Mouse (Mus musculus): ENCODE results near the gene B3gat1. TPM values are rescaled to one million over a fixed set of nuclear protein-coding genes. Genes with fewer than 3 reads are reported as not detected.

B3gat1 gene
- total RNA-seq, 2 experiments from 2014 or later = 1.3 to 3.0 TPM

DNA sequence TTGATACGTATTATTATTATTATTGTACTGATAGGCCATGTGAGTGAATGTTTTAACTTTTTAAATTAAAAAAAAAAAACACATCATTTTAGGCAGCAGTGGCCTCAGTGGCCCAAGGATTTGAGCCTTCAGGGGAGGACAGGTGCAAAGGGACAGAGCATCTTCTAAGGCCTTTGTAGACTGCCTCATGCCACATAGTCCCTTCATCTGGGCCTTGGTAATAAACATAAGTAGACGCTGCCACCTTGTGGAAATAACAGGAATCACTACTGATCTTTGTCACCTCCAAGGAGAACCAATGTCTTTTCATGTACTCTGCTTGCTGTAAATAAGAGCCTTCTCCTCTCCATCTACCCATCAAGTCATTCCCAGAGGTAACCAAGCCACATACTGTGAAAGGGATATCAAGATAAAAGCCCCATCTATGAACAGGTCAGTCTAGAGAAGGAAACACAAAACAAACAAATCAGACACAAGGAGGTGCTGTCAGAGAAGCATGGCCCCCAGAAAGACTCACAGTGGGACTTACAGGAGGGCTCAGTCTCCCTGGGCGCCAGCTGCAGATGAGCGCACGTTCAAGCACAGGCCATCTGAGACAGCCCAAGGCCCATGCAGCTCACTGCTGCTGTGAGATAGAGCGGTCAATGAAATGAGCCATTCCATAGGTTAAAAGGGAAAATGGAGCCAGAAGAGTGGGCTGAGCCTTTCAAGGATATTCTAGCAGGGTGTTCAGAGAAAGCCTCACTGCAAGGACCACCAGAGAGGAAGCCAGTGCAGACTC is 42.8 kb downstream of the B3gat1 start:
- DNase-seq = peak; percentile 57

DNA sequence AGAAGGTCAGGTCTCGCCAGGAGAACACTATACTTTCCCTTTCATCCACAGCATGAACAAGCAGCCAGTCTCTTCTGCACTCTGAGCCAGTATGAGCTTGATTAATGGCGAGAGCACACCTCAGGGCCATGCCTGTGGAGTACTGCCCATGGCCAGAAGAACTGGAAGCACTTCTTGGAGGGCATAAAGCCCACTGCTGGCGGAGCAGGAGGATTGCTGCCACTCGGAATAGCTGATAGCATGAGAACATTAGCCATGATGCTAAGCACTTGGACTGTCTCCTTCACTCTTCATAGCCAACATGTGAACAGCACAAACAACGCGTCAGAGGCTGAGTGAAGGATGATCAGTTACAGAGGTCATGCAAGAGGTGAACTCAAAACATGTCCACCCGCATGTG is 44.9 kb downstream of the B3gat1 start:
- no peak for DNase-seq

DNA sequence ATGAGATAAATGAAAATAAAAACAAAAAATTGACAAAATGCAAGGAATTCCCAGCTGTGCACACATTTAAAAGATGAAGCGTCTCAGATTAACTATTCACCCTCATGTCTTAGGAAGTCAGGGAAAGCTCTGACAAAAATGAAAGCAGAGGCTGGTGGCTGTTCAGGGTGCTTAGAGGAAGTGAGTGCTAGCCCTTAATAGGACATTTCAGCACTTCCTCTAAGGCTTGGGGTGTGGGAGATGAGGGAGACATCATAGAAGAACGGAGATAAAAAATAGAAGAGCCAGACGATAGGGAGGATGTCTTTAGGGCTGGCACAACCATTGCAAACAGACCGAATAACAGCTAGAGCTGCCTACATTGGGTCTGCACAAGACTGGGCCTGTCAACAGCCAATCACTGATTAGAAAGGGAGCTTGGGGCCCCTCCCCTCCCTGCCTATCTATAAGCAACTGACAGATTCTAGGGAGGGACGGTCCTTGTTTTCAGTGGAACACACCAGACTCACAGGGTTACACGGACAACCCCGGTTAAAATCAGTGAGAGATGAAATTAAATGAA is 50.0 kb downstream of the B3gat1 start:
- DNase-seq = no peak

DNA sequence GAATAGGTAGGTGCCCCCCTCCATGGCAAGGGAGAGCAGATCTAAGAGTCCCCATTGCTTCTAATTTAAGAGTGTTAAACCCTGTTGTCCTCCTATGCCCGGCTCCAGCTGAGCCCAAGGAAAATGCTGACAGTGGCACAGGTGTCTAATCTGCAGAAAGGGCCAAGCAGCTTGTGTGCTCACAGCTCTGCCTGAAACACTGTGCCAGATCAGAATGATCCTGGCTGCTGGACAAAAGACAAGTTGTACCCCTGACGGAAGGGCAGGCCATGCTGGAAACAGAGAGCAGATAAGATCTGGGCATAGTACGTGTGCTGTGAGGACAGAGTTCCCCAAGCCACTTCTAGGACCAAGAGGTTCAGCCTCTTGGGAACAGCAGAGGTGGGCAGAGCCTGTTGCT is 59.3 kb downstream of the B3gat1 start:
- DNase-seq = no peak

DNA sequence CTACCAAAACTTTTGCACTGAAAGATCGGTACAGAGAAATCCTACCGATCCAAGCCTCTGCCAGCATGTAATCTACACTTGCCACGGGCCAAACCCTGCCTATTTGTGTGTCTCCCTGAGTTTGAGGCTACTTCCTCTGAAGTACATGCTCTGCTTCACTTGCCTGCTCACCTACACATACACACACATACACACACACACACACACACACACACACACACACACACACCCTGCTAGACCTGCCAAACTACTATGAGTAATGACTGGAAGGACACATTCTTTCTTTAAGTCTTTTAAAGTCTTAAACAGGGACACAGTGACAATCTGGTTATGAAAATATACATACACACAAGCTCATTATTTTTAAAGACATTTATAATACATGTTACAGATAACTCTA is 64.7 kb downstream of the B3gat1 start:
- DNase-seq = no peak

DNA sequence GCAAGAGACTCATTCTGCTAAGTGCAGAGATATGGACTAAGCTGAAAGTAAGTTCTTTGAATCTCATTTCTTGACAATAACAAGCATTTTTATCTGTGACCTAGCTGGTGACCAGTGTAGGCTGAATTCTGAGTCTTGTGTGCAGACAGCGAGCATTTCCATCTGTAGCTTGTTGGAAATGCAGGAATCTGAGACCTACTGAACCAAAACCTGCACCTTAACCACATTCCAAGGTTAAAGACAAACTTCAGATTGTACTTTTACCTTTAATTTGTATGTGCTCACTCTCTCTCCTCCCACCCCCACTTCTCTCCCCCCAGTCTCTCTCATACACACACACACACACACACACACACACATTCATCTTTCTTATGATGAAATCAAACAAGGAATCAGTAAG is 65.2 kb downstream of the B3gat1 start:
- DNase-seq = no peak

DNA sequence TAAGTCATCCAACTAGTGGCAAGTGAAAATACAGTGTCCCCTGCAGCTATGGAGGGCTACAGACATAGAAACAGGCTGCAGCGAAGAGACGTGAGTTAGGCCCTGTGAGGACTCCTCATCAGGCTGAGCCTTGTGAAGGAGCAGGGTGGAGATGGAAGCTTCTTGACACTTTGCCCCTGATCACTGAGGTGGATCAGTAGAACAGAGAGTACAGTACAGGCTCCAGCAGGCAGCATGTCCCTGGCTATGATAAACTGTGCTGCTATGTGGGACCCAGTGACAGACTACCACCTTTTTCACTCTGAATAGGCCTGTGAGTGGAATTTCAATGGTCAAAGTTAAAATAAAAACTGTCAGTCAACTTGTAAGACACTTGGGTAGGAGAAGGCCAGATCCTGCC is 66.8 kb downstream of the B3gat1 start:
- no peak for DNase-seq

DNA sequence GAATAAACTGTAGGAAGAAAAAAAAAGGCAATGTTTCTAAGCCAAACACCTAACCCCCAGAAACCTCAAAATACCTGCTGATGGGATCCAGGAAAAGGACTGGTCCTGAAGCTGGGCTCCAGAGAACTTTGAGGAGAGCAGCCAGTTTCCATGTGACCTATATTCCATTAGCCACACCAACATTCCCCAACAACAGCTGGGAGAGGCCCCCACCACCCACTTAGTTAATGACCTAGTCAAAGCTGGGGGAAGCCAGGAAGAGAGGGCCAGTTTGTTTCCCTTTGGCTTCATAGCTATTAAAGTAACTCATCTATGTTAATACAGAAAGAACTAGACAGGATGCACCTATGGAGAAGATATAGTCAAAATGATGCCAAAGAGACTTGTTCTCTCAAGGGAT is 70.8 kb downstream of the B3gat1 start:
- no peak for DNase-seq

DNA sequence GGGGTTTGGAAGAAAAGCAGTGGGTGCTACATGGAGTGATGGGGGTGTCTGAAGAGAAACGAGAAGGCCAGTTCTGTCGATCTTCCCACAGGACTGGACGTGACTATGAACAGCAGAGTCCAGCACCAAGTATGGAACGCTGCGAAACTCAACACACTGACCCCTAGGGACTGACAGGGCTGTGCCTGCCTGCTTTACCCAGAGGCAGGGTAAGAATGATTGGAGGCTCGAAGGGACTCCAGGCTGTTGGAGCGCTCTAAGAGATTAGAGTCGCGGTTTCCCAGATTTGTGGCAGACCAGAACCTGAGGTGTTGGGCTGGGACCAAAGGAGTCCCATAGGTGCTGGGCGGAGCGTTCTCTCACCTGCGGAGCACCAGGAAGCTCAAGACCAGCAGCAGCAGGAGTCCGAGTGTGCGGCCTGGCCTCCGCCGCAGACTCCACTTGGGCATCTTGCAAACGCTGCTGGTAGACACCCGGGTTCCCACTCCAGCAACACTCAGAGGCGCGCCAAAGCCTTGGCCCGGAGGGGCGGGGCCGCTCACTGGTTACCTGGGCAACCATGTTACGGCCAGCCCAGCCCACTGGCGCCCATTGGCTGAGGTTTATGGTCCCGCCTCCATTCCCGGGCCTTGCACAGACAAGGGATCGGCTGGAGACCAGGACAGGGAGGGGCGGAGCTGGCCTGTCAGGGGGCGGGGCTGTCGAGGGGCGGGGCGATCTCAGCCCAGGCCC is 72.6 kb downstream of the B3gat1 start, which contains the start of gene Glb1l2:
TSS of gene Glb1l2 (minus strand) at position 534 of the 732 bp plus-strand sequence.
- DNase-seq = peak; percentile 96

DNA sequence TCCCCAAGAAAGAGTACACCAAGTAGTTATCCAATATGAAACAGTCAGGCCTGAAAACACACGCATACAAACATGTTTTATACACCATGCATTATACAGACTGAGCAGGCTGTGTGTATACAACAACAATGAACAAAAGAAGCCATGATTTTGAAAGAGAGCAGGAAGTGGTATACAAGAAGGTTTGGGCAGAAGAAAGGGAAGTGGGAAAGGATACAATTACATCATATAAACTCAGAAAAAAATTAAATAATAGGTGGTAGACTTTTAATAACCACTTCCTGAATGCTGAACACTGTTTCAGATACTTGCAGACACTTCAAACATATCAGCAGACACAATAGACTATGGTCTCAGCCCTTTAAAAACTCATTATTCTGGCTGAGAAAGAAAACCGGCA is 75.2 kb downstream of the B3gat1 start:
- DNase-seq = no peak

Other genes starting within 250 kb of the B3gat1 start
- 10 to 100 TPM; 12.9 to 13.1 TPM for gene Glb1l2, start 72.7 kb downstream of the B3gat1 start, total RNA-seq (2021)
- 1 to 10 TPM in 1 of 2 experiments, under 1 TPM in 1; 0.67 to 1.7 TPM for gene Glb1l3, start 127.2 kb downstream of the B3gat1 start, total RNA-seq (2021)
- not detected for gene Gm1110, start 189.4 kb downstream of the B3gat1 start, total RNA-seq (2021)